26 mouse cellular contexts compared by ENCODE assay signal in genomic region chr15:67412394-67412793, GRCm38 (mm10).
"Had no signal": no experiment of that assay in that cellular context is flagged by ENCODE, and none has a peak within 500 bp of the region (broad histone marks: within the 10 kb centered on the region; RNA-seq: fewer than 3 reads in every experiment).

No protein-coding gene starts in this region.

- H3K4me2 ChIP-seq: embryonic facial prominence, embryonic 12.5 days; embryonic facial prominence, embryonic 13.5 days; embryonic facial prominence, embryonic 15.5 days; forebrain, embryonic 12.5 days; forebrain, embryonic 13.5 days; forebrain, embryonic 15.5 days; heart, embryonic 11.5 days had no signal

- H3K4me1 ChIP-seq: embryonic facial prominence, embryonic 12.5 days; embryonic facial prominence, embryonic 13.5 days; embryonic facial prominence, embryonic 15.5 days; forebrain, embryonic 12.5 days; forebrain, embryonic 13.5 days; forebrain, embryonic 15.5 days had no signal

- ATAC-seq: forebrain, embryonic 13.5 days; forebrain, embryonic 14.5 days; forebrain, embryonic 15.5 days; forebrain, postnatal 0 days had no signal

- H3K36me3 ChIP-seq: embryonic facial prominence, embryonic 10.5 days; embryonic facial prominence, embryonic 12.5 days; embryonic facial prominence, embryonic 13.5 days; embryonic facial prominence, embryonic 15.5 days; forebrain, embryonic 10.5 days; forebrain, embryonic 12.5 days; forebrain, embryonic 15.5 days; heart, embryonic 10.5 days had no signal

- H3K9ac ChIP-seq: embryonic facial prominence, embryonic 12.5 days; embryonic facial prominence, embryonic 13.5 days; embryonic facial prominence, embryonic 15.5 days; forebrain, embryonic 12.5 days; forebrain, embryonic 13.5 days; forebrain, embryonic 15.5 days; forebrain, postnatal 0 days had no signal

- DNase-seq: cerebellum, adult 9-10 months; cerebellum, adult 9-11 months; cerebellum, postnatal 10 days; cerebellum, postnatal 14 days; cerebellum, postnatal 25 days; cerebellum, postnatal 36 days; embryo, embryonic 11 days; forebrain, postnatal 0 days; gastrocnemius, adult 2 months; gastrocnemius, postnatal 10 days; gastrocnemius, postnatal 14 days; gastrocnemius, postnatal 25 days; gastrocnemius, postnatal 36 days; heart, adult 2 months had no signal

- H3K27me3 ChIP-seq: embryonic facial prominence, embryonic 12.5 days; embryonic facial prominence, embryonic 13.5 days; embryonic facial prominence, embryonic 15.5 days; forebrain, embryonic 12.5 days; forebrain, embryonic 13.5 days; forebrain, embryonic 15.5 days had no signal

- H3K4me3 ChIP-seq: embryonic facial prominence, embryonic 10.5 days; embryonic facial prominence, embryonic 12.5 days; embryonic facial prominence, embryonic 13.5 days; embryonic facial prominence, embryonic 15.5 days; erythroblast, embryonic 14.5 days; forebrain, embryonic 10.5 days; forebrain, embryonic 12.5 days; forebrain, embryonic 13.5 days; forebrain, embryonic 15.5 days; gastrocnemius, adult 2 months; heart, adult 2 months; heart, embryonic 10.5 days had no signal

- H3K27ac ChIP-seq: embryonic facial prominence, embryonic 10.5 days; embryonic facial prominence, embryonic 12.5 days; embryonic facial prominence, embryonic 13.5 days; embryonic facial prominence, embryonic 15.5 days; forebrain, embryonic 10.5 days; forebrain, embryonic 12.5 days; forebrain, embryonic 13.5 days; forebrain, embryonic 15.5 days; gastrocnemius, adult 2 months; heart, adult 2 months; heart, embryonic 10.5 days had no signal

- H3K9me3 ChIP-seq: embryonic facial prominence, embryonic 10.5 days; embryonic facial prominence, embryonic 12.5 days; embryonic facial prominence, embryonic 13.5 days; embryonic facial prominence, embryonic 15.5 days; forebrain, embryonic 10.5 days; forebrain, embryonic 12.5 days; forebrain, embryonic 13.5 days; forebrain, embryonic 15.5 days; heart, embryonic 10.5 days had no signal
